Mouse (Mus musculus): ENCODE data around the gene Ptf1a.

GRCm38 (mm10) chr2:19444346-19444745 lies 1.1 kb upstream of the Ptf1a start:
- TF ChIP-seq CTCF (IDR thresholded peaks at IDR 0.05; ENCODE audit: control insufficient read depth, insufficient read depth, insufficient read length) (no peak), USF1 (IDR thresholded peaks at IDR 0.05; ENCODE audit: low read depth) (no peak), MAX (IDR thresholded peaks at IDR 0.05) (no peak), CEBPB (IDR thresholded peaks at IDR 0.05; ENCODE audit: low read depth) (no peak), MYOD1 (IDR thresholded peaks at IDR 0.05; ENCODE audit: control insufficient read depth, insufficient read length, low read depth) (no peak), MYOG (IDR thresholded peaks at IDR 0.05; ENCODE audit: control insufficient read depth, extremely low read depth, insufficient read length) (no peak)

All from C2C12 (cell line).